Mouse (Mus musculus): ENCODE measurements around the gene Slc2a6. TPM values are rescaled to one million over a fixed set of nuclear protein-coding genes. Genes with fewer than 3 reads are reported as not detected.

Gene Slc2a6
- polyA plus RNA-seq, 1 experiment from 2014 or later, result 0.47 TPM

- H3K27me3 ChIP-seq (ENCODE audit: insufficient read depth, low read length), result no peaks in the 10 kb centered on the region
- TF ChIP-seq CTCF (IDR thresholded peaks at IDR 0.05; ENCODE audit: low read depth) (peak; percentile 63), EP300 (IDR thresholded peaks at IDR 0.05; ENCODE audit: low read depth) (no peak)
- H3K36me3 ChIP-seq (replicated peaks; ENCODE audit: insufficient read depth, low read length), result no peaks in the 10 kb centered on the region
- WGBS (ENCODE audit: insufficient replicate concordance), result 12% methylated on average over 1 of the region's 1 CpGs
- H3K4me2 ChIP-seq (ENCODE audit: low read depth, low read length), result no peak overlapping the region
- peak; percentile 54 for DNase-seq
- H3K9me3 ChIP-seq (ENCODE audit: low read length), result no peaks in the 10 kb centered on the region
- no peak overlapping the region for H3K27ac ChIP-seq (ENCODE audit: low read depth)
- H3K4me3 ChIP-seq (ENCODE audit: low read depth, low read length), result no peak overlapping the region
- no peak for ATAC-seq
- H3K9ac ChIP-seq (replicated peaks), result no peak overlapping the region
- peaks cover 11% of the 10 kb centered on the region for H3K4me1 ChIP-seq (ENCODE audit: insufficient read depth)
Measured at GRCm38 (mm10) chr2:27039286-27039685, 11.5 kb upstream of the Slc2a6 start.

- no peak overlapping the region for H3K27ac ChIP-seq (ENCODE audit: low read depth)
- H3K4me1 ChIP-seq (ENCODE audit: insufficient read depth), result peaks cover 11% of the 10 kb centered on the region
- DNase-seq, result peak; percentile 73
- H3K4me3 ChIP-seq (ENCODE audit: low read depth, low read length), result no peak overlapping the region
- no peaks in the 10 kb centered on the region for H3K27me3 ChIP-seq (ENCODE audit: insufficient read depth, low read length)
- H3K9ac ChIP-seq (replicated peaks), result no peak overlapping the region
- H3K36me3 ChIP-seq (replicated peaks; ENCODE audit: insufficient read depth, low read length), result no peaks in the 10 kb centered on the region
- peak; percentile 95 for TF ChIP-seq CTCF (IDR thresholded peaks at IDR 0.05; ENCODE audit: low read depth)
- no peak for TF ChIP-seq EP300 (IDR thresholded peaks at IDR 0.05; ENCODE audit: low read depth)
- no peaks in the 10 kb centered on the region for H3K9me3 ChIP-seq (ENCODE audit: low read length)
- no peak overlapping the region for H3K4me2 ChIP-seq (ENCODE audit: low read depth, low read length)
- ATAC-seq, result no peak
- WGBS (ENCODE audit: insufficient replicate concordance), result 0% methylated on average over 3 of the region's 3 CpGs
Measured at GRCm38 (mm10) chr2:27038596-27038995, 10.8 kb upstream of the Slc2a6 start.

GRCm38 (mm10) chr2:27037008-27037407 is 9.2 kb upstream of the Slc2a6 start:
- H3K4me2 ChIP-seq (ENCODE audit: low read depth, low read length), result no peak overlapping the region
- ATAC-seq (no peak), DNase-seq (no peak)
- no peaks in the 10 kb centered on the region for H3K27me3 ChIP-seq (ENCODE audit: insufficient read depth, low read length)
- H3K4me1 ChIP-seq (ENCODE audit: insufficient read depth), result peaks cover 5% of the 10 kb centered on the region
- no peaks in the 10 kb centered on the region for H3K36me3 ChIP-seq (replicated peaks; ENCODE audit: insufficient read depth, low read length)
- no peak overlapping the region for H3K9ac ChIP-seq (replicated peaks)
- TF ChIP-seq EP300 (IDR thresholded peaks at IDR 0.05; ENCODE audit: low read depth), result no peak
- no peak for TF ChIP-seq CTCF (IDR thresholded peaks at IDR 0.05; ENCODE audit: low read depth)
- 63% methylated on average over 4 of the region's 4 CpGs for WGBS (ENCODE audit: insufficient replicate concordance)
- no peak overlapping the region for H3K27ac ChIP-seq (ENCODE audit: low read depth)
- no peaks in the 10 kb centered on the region for H3K9me3 ChIP-seq (ENCODE audit: low read length)
- H3K4me3 ChIP-seq (ENCODE audit: low read depth, low read length), result no peak overlapping the region

DNA sequence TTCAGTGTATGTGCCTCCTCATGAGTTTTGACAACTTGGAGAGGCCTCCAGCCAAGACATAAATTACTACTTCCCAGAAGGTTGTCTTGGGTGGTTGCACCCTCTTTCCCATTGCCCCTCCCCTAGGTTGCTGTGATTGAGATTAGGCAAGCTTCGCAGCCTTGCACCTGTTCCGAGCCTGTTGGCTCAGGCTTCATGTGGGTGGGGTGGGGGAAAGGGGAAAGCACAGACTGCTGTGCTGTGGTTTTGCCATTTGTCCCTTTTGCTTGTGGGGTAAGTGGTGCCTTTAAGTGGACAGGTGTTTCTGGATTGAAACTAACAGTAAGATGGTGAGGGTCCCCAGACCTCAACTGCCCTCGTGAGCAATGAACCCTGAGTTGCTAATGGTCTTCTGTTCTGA is 8.2 kb upstream of the Slc2a6 start:
- Histone ChIP-seq H3K4me3 (ENCODE audit: low read depth, low read length) (no peak overlapping the region), H3K27me3 (ENCODE audit: insufficient read depth, low read length) (no peaks in the 10 kb centered on the region), H3K9ac (replicated peaks) (no peak overlapping the region), H3K4me2 (ENCODE audit: low read depth, low read length) (no peak overlapping the region), H3K36me3 (replicated peaks; ENCODE audit: insufficient read depth, low read length) (no peaks in the 10 kb centered on the region), H3K4me1 (ENCODE audit: insufficient read depth) (no peaks in the 10 kb centered on the region), H3K9me3 (ENCODE audit: low read length) (no peaks in the 10 kb centered on the region), H3K27ac (ENCODE audit: low read depth) (no peak overlapping the region)
- 47% methylated on average over 3 of the region's 3 CpGs for WGBS (ENCODE audit: insufficient replicate concordance)
- ATAC-seq (no peak), DNase-seq (no peak)
- no peak for TF ChIP-seq EP300 (IDR thresholded peaks at IDR 0.05; ENCODE audit: low read depth)
- TF ChIP-seq CTCF (IDR thresholded peaks at IDR 0.05; ENCODE audit: low read depth), result no peak

- 59% methylated on average over 2 of the region's 2 CpGs for WGBS (ENCODE audit: insufficient replicate concordance)
- peaks cover 10% of the 10 kb centered on the region; the same call in 1 of the 2 replicates for H3K4me1 ChIP-seq (ENCODE audit: insufficient read depth)
- H3K4me3 ChIP-seq (ENCODE audit: low read depth, low read length), result no peak overlapping the region
- no peaks in the 10 kb centered on the region for H3K36me3 ChIP-seq (replicated peaks; ENCODE audit: insufficient read depth, low read length)
- H3K27me3 ChIP-seq (ENCODE audit: insufficient read depth, low read length), result no peaks in the 10 kb centered on the region
- DNase-seq (no peak), ATAC-seq (no peak)
- TF ChIP-seq CTCF (IDR thresholded peaks at IDR 0.05; ENCODE audit: low read depth) (peak; percentile 25), EP300 (IDR thresholded peaks at IDR 0.05; ENCODE audit: low read depth) (no peak)
- H3K4me2 ChIP-seq (ENCODE audit: low read depth, low read length), result no peak overlapping the region
- H3K9ac ChIP-seq (replicated peaks), result no peak overlapping the region
- no peak overlapping the region for H3K27ac ChIP-seq (ENCODE audit: low read depth)
- H3K9me3 ChIP-seq (ENCODE audit: low read length), result no peaks in the 10 kb centered on the region
Measured at GRCm38 (mm10) chr2:27032361-27032760, 4.6 kb upstream of the Slc2a6 start.

DNA sequence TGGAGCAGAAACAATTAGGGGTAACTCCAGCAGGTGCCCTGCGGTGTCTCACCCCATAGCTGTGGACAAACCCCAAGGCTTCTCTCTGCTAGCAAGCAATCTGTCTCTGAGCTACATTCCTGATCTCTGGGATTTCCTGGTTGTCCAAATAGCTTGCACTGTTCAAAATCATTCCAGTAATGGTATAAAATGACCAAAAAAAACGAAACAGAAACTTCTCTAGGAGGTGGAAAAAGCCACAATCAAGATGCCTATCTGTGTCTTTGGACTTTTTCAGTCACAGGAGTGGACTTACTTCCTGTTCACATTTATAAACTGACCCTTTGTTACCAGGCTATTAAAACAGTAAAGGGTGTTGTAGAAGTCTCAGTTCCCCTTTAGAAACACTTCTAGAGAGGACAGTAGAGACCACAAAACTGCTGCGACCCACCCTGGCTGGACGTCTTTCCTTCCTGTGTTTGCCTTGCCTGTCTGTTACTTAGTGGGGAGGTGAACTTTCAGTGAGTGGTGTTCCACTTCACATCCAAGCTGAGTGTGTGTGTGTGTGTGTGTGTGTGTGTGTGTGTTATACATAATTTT is 728 bp upstream of the Slc2a6 start:
- no peaks in the 10 kb centered on the region for H3K9me3 ChIP-seq (ENCODE audit: low read length)
- H3K27me3 ChIP-seq (ENCODE audit: insufficient read depth, low read length), result no peaks in the 10 kb centered on the region
- DNase-seq (no peak), ATAC-seq (no peak)
- TF ChIP-seq EP300 (IDR thresholded peaks at IDR 0.05; ENCODE audit: low read depth), result no peak
- TF ChIP-seq CTCF (IDR thresholded peaks at IDR 0.05; ENCODE audit: low read depth), result no peak
- H3K9ac ChIP-seq (replicated peaks), result no peak overlapping the region
- peak overlapping the region; percentile 40; the same call in 1 of the 2 replicates for H3K27ac ChIP-seq (ENCODE audit: low read depth)
- H3K36me3 ChIP-seq (replicated peaks; ENCODE audit: insufficient read depth, low read length), result no peaks in the 10 kb centered on the region
- peak overlapping the region; percentile 61 for H3K4me2 ChIP-seq (ENCODE audit: low read depth, low read length)
- peaks cover 21% of the 10 kb centered on the region for H3K4me1 ChIP-seq (ENCODE audit: insufficient read depth)
- peak overlapping the region; percentile 11; the same call in 1 of the 2 replicates for H3K4me3 ChIP-seq (ENCODE audit: low read depth, low read length)
- WGBS (ENCODE audit: insufficient replicate concordance), result 28% methylated on average over 4 of the region's 4 CpGs

Measured in liver, postnatal 0 days (tissue).